Mouse (Mus musculus) ES-E14 (cell line): ENCODE results near the gene Cda.

Source experiments
- CHD2 ChIP-seq: IDR thresholded peaks from 2 replicates; pipeline ENCODE4 v1.6.1; 2014; ENCODE audit warnings: mild to moderate bottlenecking, low read depth, low read length, inconsistent platforms
- HCFC1 ChIP-seq: IDR thresholded peaks from 2 replicates; pipeline ENCODE4 v1.6.1; 2012; ENCODE audit warnings: low read length, inconsistent platforms, borderline replicate concordance; ENCODE audit not compliant: insufficient read depth
- MAFK ChIP-seq: IDR thresholded peaks from 2 replicates; pipeline ENCODE4 v1.6.1; 2014; ENCODE audit warnings: mild to moderate bottlenecking, low read depth, low read length, inconsistent platforms; ENCODE audit not compliant: insufficient read depth
- ZNF384 ChIP-seq: IDR thresholded peaks from 2 replicates; pipeline ENCODE4 v1.6.1; 2012; ENCODE audit warnings: low read depth, low read length, inconsistent platforms

DNA sequence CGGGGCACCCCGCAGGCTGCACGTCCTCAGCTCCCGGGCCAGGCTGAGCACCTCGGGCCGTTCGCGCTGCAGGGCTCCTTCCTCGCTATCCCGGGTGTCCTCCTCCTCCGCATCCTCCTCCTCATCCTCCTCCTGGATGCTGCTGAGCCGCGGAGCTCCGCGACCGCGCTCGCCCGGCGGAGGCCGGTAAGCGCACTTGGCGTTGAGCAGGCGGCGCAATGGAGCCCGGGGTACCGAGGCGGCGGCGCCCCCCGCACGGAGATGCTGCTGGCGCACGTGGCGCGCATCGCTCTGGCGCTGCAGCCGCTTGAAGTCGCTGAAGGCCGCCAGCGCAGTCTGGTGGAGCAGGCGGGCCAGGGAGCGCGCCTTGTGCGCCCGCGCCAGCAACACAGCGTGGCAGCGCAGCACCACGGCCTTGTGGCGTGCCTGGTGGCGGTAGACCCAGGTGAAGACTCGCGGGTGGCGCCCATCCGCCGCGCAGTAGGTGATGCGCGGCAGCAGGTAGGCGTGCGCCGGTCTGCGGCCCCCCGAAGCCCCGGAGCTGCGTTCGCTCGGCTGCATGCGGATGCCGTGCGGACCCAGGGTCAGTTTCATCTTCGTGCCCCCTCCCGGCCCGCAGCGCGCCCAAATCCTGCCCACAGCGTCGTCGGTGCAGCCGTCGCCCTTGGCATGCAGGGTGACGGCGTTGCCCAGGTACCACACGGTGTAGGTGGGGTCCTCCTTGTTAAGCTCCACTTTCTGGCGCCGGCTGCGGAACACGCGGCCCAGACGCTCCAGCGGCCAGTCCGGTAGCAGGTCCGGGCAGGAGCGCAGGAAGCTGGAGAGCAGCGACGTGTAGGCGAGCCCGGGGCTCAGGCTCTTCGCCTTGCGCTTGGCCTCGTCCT lies 27.5 kb upstream of the Cda start:
- no peak for TF ChIP-seq MAFK
- no peak for TF ChIP-seq ZNF384
- no peak for TF ChIP-seq CHD2
- no peak for TF ChIP-seq HCFC1
